Mouse (Mus musculus): ENCODE results near the gene Mymk. TPM values are rescaled to one million over a fixed set of nuclear protein-coding genes. Genes with fewer than 3 reads are reported as not detected.

Gene Mymk
- total RNA-seq, 1 experiment from 2014 or later: not detected

Other genes starting within 250 kb of the Mymk start
- gene Abo, start 207.2 kb downstream of the Mymk start, total RNA-seq (2017): not detected in 2 replicates
- gene Surf6, start 169.3 kb downstream of the Mymk start, total RNA-seq (2017): 55.1 and 68.0 TPM in 2 replicates
- gene Med22, start 161.5 kb downstream of the Mymk start, total RNA-seq (2017): 17.0 and 22.5 TPM in 2 replicates
- gene Rpl7a, start 161.4 kb downstream of the Mymk start, total RNA-seq (2017): 2,462 and 2,597 TPM in 2 replicates
- gene Surf2, start 155.8 kb downstream of the Mymk start, total RNA-seq (2017): 85.6 and 92.0 TPM in 2 replicates
- 37.1 and 43.2 TPM in 2 replicates for gene Surf1, start 155.6 kb downstream of the Mymk start, total RNA-seq (2017)
- gene Surf4, start 138.3 kb downstream of the Mymk start, total RNA-seq (2017): 50.3 and 51.5 TPM in 2 replicates
- gene Stkld1, start 138.1 kb downstream of the Mymk start, total RNA-seq (2017): 0.23 TPM in 1 of 2 replicates, not detected in the other
- 94.5 and 117 TPM in 2 replicates for gene Rexo4, start 107.8 kb downstream of the Mymk start, total RNA-seq (2017)
- gene Adamts13, start 98.8 kb downstream of the Mymk start, total RNA-seq (2017): not detected in 2 replicates
- 5.9 and 8.3 TPM in 2 replicates for gene Cacfd1, start 62.3 kb downstream of the Mymk start, total RNA-seq (2017)
- gene Slc2a6, start 44.2 kb downstream of the Mymk start, total RNA-seq (2017): 2.5 and 5.7 TPM in 2 replicates
- gene Adamtsl2, start 7.2 kb upstream of the Mymk start, total RNA-seq (2017): not detected in 2 replicates
- gene Fam163b, start 70.3 kb upstream of the Mymk start, total RNA-seq (2017): not detected in 2 replicates
- not detected in 2 replicates for gene Dbh, start 93.1 kb upstream of the Mymk start, total RNA-seq (2017)
- 1.1 and 4.2 TPM in 2 replicates for gene Sardh, start 176.2 kb upstream of the Mymk start, total RNA-seq (2017)